Mouse (Mus musculus) testis, adult 2 months (tissue): ENCODE measurements around the gene Mllt3. TPM values are rescaled to one million over a fixed set of nuclear protein-coding genes. Genes with fewer than 3 reads are reported as not detected.

Source experiments
- H3K27ac ChIP-seq: fragments of 200-500 bp; 2 replicates; pipeline ENCODE4 v1.5.1; 2012; ENCODE audit warnings: low read depth, low read length; ENCODE audit not compliant: control insufficient read depth, insufficient read depth
- H3K27me3 ChIP-seq: fragments of 200-500 bp; 2 replicates; pipeline ENCODE4 v1.6.1; 2012; ENCODE audit warnings: mild to moderate bottlenecking, low read length, moderate library complexity; ENCODE audit not compliant: control insufficient read depth, insufficient read depth
- H3K36me3 ChIP-seq: fragments of 200-500 bp; 2 replicates; pipeline ENCODE4 v1.6.1; 2012; ENCODE audit warnings: mild to moderate bottlenecking, low read length; ENCODE audit not compliant: control insufficient read depth, insufficient read depth
- H3K4me1 ChIP-seq: fragments of 200-500 bp; 2 replicates; pipeline ENCODE4 v1.6.1; 2012; ENCODE audit warnings: low read length; ENCODE audit not compliant: control insufficient read depth, insufficient read depth
- H3K4me3 ChIP-seq: fragments of 200-500 bp; 2 replicates; pipeline ENCODE4 v1.5.1; 2012; ENCODE audit warnings: low read depth, mild to moderate bottlenecking, low read length, moderate library complexity, mixed read lengths; ENCODE audit not compliant: control insufficient read depth
- CTCF ChIP-seq: fragments of 200-500 bp; IDR thresholded peaks from 2 replicates; pipeline ENCODE4 v1.5.1; 2012; ENCODE audit warnings: low read depth, mild to moderate bottlenecking, inconsistent platforms, low read length, moderate library complexity; ENCODE audit not compliant: control insufficient read depth, insufficient read depth, insufficient replicate concordance
- POLR2A ChIP-seq: fragments of 200-500 bp; IDR thresholded peaks from 2 replicates; pipeline ENCODE4 v1.6.1; 2012; ENCODE audit warnings: low read depth, mild to moderate bottlenecking, inconsistent platforms, low read length, moderate library complexity; ENCODE audit not compliant: control insufficient read depth
- polyA plus RNA-seq: library from polyadenylated mRNA; depleted of rRNA; stranded (reverse); fragments of >200 nt; gene quantifications from 2 replicates; pipeline ENCODE4 v1.2.3, GENCODE M21; 2012

Gene Mllt3
- polyA plus RNA-seq, 1 experiment, result 8.4 TPM

DNA sequence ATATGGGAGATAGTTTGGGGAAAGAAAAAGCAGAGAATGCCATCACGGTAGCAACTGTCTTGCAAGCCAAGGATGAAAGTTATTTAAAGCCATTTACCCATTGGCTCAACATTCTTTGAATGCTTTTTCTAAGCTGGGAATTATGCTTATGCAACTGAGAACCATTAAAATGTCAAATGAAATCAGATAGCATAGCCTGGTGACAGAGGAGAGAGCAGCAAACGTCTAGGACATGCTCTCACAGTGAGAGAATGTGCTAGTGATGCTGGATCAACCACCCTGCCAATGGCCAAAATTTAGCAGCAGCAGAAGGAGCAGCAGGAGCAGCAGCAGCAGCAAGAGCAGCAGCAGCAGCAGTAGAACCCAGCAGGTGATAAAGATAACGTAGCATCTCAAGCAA lies 267.4 kb downstream of the Mllt3 start:
- Histone ChIP-seq H3K27ac (no peak overlapping the region), H3K4me1 (no peaks in the 10 kb centered on the region), H3K4me3 (no peak overlapping the region), H3K27me3 (no peaks in the 10 kb centered on the region), H3K36me3 (no peaks in the 10 kb centered on the region)
- no peak for TF ChIP-seq POLR2A
- no peak for TF ChIP-seq CTCF

DNA sequence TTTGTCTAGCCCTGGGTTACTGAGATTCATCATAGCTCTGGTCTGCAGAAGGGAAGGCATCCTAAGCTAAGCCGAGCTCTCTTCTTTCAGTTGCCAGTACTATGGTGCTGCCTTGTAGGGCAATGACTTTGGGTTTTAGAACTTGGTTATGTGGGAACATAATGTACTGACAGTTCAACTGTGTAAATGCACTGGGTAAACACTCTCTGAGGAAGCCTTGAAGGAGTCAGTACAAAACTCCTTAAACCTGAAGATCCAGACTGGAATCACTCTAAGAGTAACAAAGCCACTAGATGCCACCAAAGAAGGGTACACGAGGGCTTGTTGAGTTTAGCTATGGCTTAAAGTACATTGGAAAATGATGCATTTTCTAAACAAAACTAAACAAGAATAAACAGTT lies 272.1 kb downstream of the Mllt3 start:
- H3K27ac ChIP-seq, result no peak overlapping the region
- TF ChIP-seq POLR2A, result no peak
- TF ChIP-seq CTCF, result no peak
- H3K4me3 ChIP-seq, result no peak overlapping the region
- no peaks in the 10 kb centered on the region for H3K27me3 ChIP-seq
- H3K36me3 ChIP-seq, result no peaks in the 10 kb centered on the region
- H3K4me1 ChIP-seq, result no peaks in the 10 kb centered on the region

DNA sequence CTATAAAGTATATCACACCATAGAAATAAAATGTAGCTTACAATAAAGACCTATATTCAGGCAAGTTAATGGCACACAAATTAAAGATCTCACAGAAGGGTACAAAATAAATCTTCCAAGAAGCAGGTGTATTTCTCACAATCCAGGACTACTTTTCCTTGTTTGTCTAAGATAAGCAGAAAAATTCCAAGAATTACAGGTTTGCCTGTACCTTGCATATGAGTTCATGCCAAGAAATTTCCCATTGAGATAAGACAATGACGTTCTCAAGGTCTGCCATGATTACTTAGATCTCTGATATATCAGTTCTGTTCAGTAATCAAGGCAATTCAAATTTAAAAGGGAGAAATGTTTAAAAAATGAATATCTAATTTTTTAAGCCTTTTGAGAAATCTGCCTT lies 272.9 kb downstream of the Mllt3 start:
- H3K4me3 ChIP-seq, result no peak overlapping the region
- H3K36me3 ChIP-seq, result no peaks in the 10 kb centered on the region
- H3K27me3 ChIP-seq, result no peaks in the 10 kb centered on the region
- TF ChIP-seq CTCF, result no peak
- no peak overlapping the region for H3K27ac ChIP-seq
- no peaks in the 10 kb centered on the region for H3K4me1 ChIP-seq

DNA sequence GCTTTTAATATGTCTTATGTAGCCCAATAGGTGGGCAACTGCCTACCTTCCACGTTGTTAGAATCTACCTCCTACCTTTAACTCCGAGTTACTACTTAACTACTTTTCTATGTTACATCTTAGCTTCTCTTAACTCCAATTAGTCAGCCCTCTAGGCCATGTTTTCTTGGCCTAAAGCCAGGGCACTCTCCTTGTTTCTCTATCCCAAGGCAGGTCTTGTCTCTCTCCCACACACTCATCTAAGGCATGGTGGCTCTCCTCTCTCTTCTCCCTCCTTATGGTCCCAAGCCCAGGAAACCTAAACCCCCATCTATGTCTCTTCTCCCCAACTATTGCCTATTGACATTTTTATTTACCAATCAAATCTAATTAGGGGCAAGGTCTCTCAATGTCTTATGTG lies 273.5 kb downstream of the Mllt3 start:
- TF ChIP-seq CTCF (no peak), POLR2A (no peak)
- no peaks in the 10 kb centered on the region for H3K36me3 ChIP-seq
- no peak overlapping the region for H3K4me3 ChIP-seq
- no peak overlapping the region for H3K27ac ChIP-seq
- H3K4me1 ChIP-seq, result no peaks in the 10 kb centered on the region
- H3K27me3 ChIP-seq, result no peaks in the 10 kb centered on the region

DNA sequence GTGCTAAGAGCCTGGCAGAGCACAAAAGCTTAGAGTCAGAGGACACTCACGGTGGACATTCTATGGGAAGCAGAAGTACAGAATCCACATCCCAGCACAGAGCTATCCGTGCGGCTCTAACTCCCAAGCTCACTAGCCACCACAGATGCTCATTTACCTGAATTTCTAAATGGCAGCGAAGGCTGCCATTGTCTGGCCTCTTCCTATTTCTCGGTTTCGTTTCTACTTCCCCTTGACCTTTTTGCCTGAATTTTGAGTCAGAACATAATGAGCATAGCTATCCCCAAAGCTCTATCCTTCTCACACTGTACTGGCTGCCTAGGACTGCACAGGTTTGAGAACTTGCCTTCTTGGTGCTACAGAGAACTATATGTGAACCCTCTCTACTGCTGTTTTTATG lies 274.1 kb downstream of the Mllt3 start:
- TF ChIP-seq POLR2A, result no peak
- TF ChIP-seq CTCF, result no peak
- Histone ChIP-seq H3K4me3 (no peak overlapping the region), H3K4me1 (no peaks in the 10 kb centered on the region), H3K27me3 (no peaks in the 10 kb centered on the region), H3K36me3 (no peaks in the 10 kb centered on the region), H3K27ac (no peak overlapping the region)

DNA sequence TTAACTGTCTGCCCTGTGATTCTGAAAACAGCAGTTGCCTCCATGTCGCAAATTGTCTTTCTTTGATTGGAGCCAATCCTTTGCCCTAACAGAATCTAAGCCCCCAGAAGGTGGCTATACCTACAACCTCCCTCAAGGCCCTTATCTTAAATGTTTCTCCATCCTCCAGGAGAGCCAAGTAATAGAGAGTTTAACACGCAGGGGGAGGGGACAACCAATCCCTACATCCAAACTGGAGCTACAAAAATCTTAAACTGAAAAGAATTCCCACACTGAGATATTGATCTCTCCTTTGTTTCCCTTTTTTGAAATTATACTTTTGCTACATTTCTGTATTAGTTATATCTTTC lies 281.7 kb downstream of the Mllt3 start:
- no peak overlapping the region for H3K27ac ChIP-seq
- no peaks in the 10 kb centered on the region for H3K27me3 ChIP-seq
- H3K36me3 ChIP-seq, result no peaks in the 10 kb centered on the region
- H3K4me1 ChIP-seq, result no peaks in the 10 kb centered on the region
- TF ChIP-seq CTCF (no peak), POLR2A (no peak)
- H3K4me3 ChIP-seq, result no peak overlapping the region

DNA sequence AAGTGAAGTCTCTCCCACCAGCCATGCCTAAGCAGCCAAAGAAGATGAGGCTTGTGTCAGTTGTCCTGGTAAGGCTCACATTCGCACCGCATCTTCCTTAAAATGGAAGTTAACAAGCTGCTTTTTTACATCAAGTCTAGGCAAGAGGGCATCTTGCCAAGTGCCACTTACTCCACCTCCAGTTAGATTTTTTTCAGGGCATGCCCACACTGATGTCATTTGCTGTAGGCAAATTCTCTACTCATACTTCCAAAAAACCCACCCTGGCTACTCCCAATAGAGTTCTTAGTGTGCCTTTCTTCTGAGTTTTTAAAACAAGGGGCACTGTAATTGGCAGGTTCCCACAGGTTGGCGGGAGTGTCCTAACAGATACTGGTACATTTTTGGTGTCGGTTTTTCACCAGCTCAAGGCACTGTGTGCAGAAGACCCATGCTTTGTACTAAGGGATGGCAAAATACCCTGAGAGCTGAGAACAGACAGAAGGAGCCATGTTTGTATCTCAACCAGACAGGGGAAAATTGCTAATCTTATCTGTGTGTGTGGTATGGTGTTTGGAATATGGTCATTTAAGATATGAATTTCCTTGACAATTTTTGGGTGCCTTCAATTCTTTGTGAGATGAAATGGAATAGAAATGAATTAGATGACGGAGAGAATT lies 282.2 kb downstream of the Mllt3 start:
- H3K4me3 ChIP-seq, result no peak overlapping the region
- H3K27me3 ChIP-seq, result no peaks in the 10 kb centered on the region
- no peaks in the 10 kb centered on the region for H3K36me3 ChIP-seq
- no peaks in the 10 kb centered on the region for H3K4me1 ChIP-seq
- no peak overlapping the region for H3K27ac ChIP-seq
- TF ChIP-seq POLR2A, result no peak
- TF ChIP-seq CTCF, result no peak

DNA sequence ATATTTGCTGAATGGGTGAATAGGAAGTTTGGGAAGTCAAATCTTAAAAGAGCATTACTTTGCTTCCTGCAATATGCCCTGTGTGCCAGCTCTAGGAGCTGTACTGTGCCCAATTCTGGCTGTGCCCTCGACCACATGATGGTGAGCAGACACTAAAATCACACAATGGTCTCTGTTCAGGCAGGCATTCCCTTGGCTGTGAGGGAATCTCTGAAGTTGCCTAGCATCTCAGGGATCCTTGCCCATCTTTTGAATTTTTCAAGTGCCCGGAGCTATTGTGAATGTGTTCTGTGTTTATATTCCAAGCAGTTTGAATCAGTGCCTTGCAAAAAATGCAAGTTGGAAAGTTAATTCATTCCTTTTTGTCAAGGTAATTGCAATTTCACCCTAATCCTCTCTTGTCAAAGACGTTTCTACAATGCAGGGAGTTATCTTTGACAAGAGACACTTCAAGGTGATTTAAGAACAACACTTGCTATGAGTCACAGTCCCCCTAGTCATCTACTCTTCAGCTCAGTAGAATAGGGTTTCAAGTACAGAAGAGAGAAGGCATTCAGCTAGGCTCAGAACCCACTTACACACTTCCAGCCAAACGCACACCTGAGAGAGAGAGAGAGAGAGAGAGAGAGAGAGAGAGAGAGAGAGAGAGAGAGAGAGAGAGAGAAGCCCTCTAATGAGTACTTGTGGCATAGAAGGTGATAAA lies 283.5 kb downstream of the Mllt3 start:
- Histone ChIP-seq H3K36me3 (no peaks in the 10 kb centered on the region), H3K4me3 (no peak overlapping the region), H3K4me1 (no peaks in the 10 kb centered on the region), H3K27me3 (no peaks in the 10 kb centered on the region), H3K27ac (no peak overlapping the region)
- no peak for TF ChIP-seq POLR2A
- TF ChIP-seq CTCF, result no peak
